Mouse (Mus musculus) spleen, postnatal 36 days (tissue): ENCODE measurements around the gene Ptprg.

Experiments used
- DNase-seq, 2 experiments: peaks; one replicate each; pipeline ENCODE4 v3.0.0; 2022; ENCODE audit warnings: low spot score in 2 of 2, mixed read lengths in 1 of 2

Gene Ptprg

DNA sequence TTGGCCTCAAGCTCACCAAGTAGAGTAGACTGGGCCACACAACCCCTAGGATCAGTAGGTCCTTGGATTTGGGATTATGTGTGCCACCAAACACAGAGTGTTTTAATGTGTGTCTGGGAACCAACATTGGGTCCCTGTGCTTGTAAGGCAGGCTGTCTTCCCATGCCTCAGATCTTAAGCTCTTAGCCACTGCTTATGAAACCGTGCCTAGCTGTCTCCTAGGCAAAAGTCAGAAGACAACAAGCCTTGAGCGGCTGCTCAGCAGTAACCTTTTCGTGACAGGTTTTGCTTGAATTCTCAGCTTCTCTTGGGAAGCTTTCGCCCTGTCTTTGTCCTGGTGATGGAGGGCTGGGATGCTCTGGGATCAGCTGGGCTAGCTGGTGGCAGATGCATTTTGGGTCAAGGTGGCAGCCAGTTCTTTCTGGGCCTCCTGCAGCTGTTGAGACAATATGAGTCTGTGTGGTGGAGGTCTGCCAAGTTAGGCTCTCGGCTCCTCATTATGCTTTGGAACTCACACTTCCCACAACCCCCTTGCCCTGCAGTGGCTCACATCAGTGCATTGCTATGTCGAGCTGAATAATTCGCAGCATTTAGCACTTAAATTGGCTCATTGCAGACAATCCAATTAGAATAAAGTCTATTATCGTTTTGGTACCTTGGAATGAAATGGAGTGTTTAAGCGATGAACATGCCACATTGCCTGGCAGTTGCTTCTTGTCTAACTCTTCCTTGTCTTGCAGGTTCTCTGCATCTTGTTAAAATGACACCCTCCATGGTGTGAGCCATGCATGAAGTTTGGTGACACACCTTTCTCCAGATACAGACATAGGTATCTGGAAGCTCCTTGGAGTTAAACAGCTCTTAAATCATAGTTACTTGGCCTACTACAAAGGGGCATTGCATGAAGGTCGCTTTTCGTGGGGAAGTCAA is 321.9 kb downstream of the Ptprg start:
- no peak for DNase-seq

DNA sequence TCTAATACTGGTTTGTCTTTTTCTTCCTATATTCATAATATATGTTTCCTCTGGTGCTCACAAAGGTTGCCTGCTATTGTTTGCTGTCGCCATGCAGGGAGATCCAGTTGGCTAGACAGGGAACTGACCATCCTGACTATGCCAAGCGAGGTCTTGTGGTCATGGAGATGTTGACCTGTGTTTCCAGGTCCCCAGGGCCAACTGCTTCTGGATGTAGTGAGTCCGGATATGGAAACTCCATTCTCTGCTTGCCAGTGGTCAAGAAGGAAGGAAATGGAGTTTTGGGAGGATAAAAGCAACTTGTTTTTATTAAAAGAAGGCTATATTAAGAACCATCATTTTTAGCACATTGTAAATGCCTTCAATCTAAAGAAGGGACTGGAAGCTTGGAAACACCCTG is 327.8 kb downstream of the Ptprg start:
- DNase-seq, result no peak

DNA sequence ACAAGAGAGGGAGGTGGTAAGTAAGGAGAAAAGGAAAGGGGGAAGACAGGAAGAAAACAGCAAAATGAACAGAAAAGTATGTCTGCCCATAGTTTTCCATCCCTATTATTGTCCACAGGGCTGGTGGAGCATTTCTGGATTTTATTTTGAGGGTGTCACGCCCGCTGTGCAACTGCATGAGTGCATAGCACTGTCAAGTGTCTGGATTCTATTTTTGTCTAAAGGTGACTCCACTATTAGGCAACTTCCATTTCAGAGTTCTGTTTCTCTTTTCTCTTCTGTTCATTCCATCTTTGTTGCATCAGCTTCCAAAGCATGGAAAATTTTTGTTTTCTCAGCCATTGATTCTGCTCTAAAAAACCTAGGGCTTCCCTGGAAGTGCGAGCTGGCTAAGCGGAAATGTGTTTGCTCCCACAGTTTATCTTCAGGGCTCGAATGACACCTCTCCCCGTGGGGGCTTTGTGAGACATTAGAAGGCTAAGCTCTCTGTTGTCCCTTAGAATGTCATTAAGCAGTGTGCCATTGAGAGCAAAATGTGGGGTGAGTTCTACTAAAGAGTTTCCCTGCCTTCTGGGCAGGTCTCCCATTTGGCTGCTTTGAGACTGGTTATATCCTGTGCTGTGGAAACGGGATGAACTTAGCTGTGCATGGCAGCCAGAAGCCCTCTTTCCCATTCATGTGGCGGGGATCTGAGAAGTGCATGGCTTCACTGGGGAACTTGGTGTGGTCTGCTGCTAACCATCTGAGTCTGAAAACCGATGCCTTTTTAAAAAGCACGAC is 330.0 kb downstream of the Ptprg start:
- DNase-seq, result no peak

DNA sequence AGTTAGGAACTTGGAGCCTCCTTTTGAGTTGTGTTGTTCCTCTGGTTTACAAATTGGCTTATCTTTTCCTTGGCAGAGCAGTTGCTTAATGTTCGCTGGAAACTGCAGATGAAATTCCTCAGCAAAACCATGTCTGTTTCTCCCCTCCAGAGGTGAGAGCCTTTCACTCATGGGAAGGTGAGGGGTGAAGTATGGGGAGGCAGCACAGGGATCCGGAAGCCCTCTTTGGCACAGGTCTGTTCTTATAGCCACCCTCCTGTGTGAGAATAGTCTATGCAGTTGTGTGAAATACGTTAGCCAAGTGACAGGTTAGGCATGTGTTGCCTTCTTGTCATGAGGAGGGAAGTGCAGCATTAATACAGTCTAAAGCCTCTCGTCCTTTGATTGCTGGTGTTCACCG is 330.7 kb downstream of the Ptprg start:
- DNase-seq, result no peak

DNA sequence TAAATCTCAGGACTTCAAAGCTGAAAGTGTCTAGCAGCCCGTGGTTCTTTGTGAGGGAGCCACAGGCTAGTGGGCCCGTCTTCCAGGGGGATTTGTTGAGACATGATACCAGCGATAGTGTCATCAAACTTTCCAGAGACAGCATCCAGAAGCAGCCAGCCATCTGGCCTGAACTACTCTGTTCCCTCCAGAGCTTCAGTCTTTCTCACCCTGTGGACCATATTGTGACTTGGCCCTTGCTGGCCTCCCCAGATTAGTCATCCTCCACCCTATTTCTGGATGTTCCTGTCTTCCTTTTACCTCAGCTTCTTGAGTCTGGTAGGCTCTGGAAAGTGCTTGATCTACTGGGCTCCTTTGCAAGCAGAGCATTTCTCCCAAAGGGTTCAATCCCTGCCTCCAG is 333.1 kb downstream of the Ptprg start:
- no peak for DNase-seq

DNA sequence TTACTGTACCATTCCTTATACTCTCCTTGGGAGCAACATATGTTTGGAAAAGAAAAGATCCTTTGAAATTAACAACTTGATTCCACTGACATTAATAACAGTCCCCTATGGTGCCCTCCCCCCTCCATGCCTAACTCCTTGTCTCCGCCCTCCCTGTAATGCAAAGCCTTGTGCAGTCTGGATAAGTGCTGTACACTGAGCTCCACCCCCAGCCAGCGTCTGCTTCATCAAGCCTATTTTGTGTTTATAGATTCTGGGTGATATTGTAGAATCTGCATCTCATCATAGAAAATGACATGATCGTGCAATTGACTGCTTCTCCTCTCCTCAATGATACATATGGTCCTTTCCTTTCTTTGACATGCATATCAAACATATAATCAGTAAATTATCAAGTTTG is 337.6 kb downstream of the Ptprg start:
- no peak for DNase-seq

DNA sequence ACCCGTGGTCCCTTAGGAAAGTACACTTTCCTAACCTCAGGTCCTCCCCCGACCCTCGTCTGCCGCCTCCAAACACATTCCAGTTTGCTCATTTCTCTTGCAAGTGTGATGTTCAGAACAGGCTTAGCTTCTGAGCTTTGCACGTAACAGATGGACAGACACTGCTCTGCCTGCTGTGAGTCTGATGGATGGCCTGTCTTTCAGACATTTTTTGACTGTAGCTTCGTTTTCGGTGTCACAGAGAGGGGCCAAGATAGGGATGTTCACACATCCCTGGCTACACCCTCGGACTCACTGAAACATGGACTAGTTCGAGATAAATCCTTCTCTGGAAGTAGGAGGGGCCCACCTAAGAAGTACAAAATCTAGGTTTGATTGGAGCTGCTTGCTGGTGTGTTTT is 339.3 kb downstream of the Ptprg start:
- no peak for DNase-seq

DNA sequence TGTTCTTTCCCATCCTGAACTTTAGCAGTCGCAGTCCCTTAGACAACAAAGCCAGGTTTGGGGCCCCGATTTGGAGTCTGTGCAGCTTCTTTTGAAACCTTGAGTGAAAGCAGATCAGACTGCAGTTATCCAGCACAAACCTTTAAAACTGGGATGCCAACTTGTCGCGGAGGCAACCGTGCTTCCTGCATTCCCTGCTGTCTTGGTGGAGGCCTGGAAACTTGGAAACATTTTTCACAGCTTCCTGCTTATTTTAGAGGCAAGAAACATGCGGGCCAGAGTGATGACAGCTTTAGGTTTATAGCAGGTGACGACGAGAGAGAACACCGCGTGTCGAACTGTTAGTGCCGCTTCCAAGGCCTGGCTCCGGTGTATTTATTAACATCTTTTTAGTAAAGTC is 342.2 kb downstream of the Ptprg start:
- no peak for DNase-seq

DNA sequence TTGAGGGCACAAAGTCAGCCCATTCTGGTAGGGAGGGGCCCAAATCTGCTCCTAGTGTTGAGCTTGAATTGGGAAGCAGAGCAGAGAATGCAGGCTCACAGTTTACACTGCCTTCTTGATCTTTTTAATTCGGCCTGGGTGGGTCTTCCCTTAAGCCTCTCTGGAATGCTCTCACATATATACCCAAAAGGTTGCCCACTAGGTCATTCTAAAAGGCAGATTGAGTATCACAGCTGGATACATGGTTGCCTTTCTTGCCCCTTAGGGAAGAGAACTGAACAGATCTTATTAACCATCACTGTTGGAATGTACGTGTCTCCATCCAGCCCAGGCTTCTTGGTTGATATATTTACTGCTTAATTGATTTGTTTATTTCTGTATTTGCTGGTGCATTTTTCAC is 349.5 kb downstream of the Ptprg start:
- no peak for DNase-seq

DNA sequence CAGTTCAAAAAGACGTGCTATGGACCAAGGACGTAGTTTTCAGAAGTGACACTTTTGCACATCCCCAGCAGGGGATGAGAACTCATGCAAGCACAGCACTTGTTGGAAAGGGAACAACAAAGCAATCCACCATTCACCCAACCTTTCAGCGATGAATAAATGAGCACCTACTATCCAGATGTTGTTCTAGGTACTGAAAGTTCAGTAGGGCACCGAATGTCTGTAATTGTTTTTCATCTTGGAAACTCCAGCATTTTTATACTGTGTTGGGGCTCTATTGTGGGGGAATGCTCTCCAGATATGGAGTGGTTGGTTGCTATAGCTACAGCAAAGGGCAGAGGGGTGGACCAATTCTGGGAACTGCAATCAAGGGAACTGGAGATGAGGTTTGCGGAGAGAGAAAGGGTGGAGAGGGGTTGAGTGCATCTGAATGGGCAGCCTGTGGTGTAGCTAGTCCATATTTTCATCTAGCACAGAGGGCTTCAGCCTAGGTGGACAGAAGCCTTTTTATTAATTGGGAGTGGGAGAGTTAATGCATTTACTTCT is 352.9 kb downstream of the Ptprg start:
- DNase-seq, result no peak

DNA sequence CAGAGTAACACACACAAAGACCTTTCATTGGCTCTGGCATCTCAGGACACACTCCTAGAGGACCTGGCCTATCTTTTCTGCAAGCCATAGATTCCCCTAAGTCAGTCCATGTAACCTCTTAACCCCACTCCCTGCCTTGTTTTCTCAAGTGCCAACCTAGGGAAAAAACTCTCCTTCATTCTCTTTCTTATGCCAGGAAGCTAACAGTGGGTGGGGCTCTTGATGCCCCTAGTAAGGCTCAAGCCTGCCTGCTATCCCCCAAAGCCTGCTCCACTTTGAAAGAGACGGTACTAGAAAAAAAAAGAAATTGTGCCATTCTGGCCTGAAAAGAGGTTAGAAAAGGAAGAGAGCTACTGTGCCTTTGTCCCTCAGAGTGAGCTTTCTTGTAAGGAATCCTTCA is 358.9 kb downstream of the Ptprg start:
- no peak for DNase-seq

DNA sequence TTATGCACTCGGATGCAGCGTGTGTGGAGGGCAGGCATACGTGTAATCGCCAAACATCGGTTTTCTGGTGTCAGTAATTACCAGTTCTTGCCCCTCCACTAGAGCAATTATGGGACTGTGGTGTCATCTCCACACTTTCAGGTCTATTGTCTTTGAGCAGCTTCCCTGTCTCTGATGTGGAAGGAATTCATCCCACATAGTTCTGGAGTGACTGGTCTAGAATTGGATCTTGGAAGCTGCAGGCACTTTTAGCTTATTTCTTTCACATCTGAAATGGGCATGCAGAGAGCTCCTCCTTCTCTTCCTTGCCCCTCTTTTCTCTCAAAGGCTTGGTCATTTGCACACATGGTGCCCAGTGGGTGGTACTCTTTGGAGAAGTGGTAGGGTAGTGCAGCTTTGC is 363.9 kb downstream of the Ptprg start:
- DNase-seq, result no peak

DNA sequence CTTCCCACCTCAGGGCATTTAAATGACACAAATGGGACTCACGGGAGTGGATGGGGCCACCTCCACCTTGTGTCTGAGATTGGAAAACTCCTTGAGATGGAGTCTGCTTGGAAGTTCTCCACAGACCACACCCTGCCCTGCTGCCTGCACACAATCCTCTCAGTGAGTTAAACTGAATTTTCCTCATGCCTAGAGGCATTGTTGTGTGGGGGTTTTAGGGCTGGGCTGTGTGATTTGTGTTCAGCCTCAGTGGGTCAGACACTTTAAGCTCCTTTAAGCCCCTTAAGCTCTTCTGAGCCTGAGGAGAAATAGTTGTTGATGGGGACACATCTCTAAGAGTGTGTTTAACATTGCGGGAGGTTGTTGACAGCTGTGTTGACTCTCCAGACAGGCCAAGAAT is 375.2 kb downstream of the Ptprg start:
- DNase-seq, result no peak

DNA sequence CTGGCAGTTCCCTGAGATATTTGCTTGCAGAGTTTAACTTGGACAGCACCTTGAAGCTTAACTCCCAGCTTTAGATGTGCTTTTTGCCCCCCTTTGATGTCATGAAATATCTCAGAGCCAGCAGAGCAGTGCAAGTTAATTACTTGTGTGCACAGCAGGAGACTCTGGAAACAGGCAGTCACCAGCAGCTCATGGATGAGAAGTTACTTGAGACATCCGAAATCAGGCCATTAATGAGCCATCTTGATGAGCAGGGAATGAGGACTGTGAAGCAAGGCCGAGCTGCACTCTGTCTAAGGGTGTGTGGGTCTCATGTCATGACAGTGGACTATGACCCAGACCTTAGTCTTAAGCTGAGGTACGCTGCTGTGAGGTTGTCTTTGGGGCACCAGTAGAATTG is 379.2 kb downstream of the Ptprg start:
- no peak for DNase-seq

DNA sequence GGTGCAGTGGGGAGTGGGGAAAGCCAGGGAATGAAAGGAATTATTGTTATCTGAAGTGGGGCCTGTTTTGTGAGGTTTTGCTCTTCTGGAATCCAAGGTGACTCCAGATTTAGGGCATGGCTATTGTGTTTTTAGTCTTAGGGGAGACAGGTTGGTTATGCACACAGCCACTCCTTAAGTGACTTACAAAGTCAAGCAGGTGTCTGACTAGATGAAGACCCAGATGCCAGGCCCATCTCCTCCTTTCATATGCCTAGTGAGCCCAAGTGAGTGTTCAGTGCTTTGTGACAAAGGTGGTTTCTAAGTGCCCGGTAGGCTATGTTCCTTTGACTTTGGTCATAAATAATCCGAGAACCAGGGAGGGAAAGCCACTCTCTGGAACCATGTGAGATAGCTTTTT is 381.2 kb downstream of the Ptprg start:
- DNase-seq, result no peak

DNA sequence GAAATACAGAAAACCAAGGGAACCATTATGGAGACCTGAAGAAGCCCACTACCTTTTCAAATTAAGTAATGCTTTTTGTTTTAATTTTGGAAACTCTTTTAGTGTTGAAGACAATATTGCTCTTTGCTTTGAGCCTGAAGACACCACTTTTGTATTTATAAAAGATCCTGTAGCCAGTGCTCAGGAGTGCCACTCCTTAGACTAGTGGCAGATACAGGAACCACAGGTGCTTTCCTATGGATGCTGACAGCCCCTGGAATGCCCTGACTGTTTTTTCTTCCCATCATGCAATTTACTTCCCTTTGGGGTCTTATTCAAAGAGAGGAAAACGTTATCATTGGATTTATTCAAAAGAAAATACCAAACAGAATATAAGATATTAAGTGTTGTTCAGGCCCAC is 381.9 kb downstream of the Ptprg start:
- no peak for DNase-seq

DNA sequence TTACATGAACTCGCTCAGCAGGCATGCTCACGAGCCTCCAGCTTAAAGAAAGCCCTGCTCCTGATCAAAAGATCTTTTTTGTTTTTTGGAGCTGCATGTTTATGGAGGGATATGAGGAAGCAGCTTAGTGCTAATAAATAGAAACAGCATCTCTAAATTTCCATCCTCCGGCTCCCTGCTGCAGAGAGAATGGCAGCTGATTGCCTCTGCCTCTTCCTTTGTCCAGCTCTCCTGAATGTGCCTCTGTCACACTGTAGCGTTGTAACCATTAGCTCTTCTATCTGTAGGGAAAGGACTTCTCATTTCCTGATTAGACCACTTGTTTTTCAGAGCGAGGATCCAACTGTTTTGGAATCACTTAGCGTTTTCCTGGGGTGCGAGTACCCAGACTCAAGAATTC is 382.4 kb downstream of the Ptprg start:
- DNase-seq, result no peak

DNA sequence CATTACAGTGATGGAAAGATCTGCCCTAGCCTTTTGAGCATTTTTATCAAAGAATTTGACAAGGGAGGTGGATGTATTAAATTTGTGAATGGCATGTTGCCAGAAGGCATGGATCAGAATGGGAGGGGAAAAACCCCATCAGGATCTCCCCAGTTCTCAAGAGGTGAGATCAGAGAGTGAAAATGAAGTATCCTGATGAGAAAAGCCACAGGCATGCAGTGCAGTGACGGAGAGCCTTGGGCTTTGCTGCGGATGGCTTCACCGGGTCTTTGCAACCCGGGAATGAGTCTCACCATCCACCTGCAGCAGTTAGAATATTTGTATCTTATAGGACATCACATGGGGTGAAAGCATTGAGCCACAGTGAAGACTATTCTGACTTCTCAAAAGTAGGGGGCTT is 385.6 kb downstream of the Ptprg start:
- DNase-seq, result no peak

DNA sequence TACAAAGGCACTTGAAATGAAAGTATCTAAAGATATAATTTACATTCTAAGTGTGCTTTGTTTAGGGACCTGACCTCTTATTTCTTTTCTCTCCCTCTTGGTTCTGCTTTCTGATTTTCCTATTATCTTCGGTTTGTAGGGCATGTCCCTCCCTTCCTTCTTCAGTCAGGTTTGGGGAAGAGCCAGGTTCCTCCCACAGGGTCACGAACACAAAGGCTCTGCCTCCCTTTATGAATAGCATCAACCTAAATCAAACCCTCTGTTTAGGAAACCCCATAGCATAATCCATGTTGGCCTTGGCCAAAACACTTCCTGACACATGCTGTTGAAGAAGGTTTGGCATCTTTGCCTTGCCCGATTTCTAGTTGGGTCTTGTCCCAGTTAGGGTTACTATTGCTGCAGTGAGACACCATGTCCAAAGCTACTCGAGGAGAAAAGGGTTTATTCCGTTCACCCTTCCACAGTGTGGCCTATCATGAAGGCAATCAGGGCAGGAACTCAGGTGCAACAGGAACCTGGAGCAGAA is 388.7 kb downstream of the Ptprg start:
- no peak for DNase-seq

DNA sequence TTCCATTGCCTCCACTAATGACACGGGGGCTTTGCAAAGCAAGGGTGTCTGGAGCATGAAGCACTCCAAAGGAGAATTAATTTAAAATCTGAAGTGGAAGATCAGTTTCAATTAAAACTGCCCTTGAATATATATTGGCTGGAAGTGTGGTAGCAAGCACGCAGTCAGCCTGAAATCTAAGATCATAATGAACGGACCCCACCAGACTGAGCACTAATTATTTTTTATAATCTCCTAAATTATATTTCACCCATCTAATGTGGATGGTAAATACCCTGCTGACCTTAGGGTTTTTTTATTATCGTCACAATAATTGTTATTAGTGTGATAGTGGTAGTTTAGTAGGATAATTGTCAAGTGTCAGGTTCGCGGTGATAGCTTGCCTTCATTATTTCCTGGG is 397.0 kb downstream of the Ptprg start:
- DNase-seq, result no peak

DNA sequence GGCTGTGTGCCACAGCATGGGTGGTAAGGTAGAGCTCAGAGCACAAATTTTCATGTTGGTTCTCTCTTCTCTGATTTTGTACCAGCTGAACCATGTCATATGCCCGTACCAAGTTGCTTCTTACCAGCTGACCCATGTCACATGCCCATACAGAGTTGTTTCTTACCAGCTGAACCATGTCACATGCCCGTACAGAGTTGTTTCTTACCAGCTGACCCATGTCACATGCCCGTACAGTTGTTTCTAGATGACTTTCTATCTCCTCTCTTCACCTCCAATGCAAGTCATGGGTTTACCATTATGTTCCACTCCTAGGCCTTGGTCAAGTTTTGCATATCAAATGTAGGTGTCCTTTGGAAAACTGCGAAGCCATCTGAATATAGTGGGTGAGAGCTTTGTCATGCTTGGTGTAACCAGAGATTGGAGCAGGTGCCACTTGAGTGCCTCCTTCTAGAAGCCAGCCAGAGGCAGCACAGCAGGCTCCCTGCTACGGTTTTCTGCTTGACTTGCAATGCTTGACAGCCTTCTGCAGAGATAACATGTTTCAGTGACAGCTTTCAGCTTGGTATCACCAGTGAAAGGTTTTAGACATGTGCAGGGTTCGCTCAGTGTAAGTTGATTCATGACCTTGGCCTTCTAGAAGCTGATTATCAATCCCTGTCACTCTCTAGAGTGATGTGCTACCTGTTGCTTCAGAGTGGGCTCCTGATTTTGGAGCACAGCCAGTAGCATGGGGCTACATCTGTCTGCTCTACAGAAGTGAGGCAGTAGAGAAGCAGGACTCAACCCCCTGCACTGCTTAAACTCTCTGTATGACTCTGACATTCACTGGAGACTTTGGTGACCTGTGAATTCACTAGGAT is 401.9 kb downstream of the Ptprg start:
- DNase-seq, result no peak
